Mouse (Mus musculus) limb, embryonic 11.5 days (tissue): Measurements from ENCODE around the gene Zfp825. TPM values are rescaled to one million over a fixed set of nuclear protein-coding genes. Genes with fewer than 3 reads are reported as not detected.
"Not testable (repeated sequence)": the region's sequence is repeated elsewhere in the genome, so short reads cannot be mapped to it uniquely, and the experiment has no call there.

ENCODE experiments used
- ATAC-seq: fragments of 200-750 bp; cut with Nextera tagmentation; 2 replicates; pipeline ENCODE4 v1.8.0; 2017; ENCODE audit warnings: low read depth; ENCODE audit not compliant: insufficient number of reproducible peaks, low FRiP score, low TSS enrichment
- DNase-seq: peaks from one replicate; pipeline ENCODE4 v3.0.0-alpha.2; 2015; ENCODE audit warnings: low spot score
- H3K27ac ChIP-seq: fragments of 300-500 bp; sonication (generic); replicated peaks from 2 replicates; pipeline ENCODE4 v1.5.1; 2014; ENCODE audit warnings: low read depth, mild to moderate bottlenecking, low read length
- H3K27me3 ChIP-seq: fragments of 300-500 bp; sonication (generic); 2 replicates; pipeline ENCODE4 v1.6.1; 2014; ENCODE audit warnings: mild to moderate bottlenecking, low read length, mixed read lengths; ENCODE audit not compliant: control insufficient read depth, insufficient read depth
- H3K36me3 ChIP-seq: fragments of 300-500 bp; sonication (generic); 2 replicates; pipeline ENCODE4 v1.6.1; 2014; ENCODE audit warnings: mild to moderate bottlenecking, low read length, moderate library complexity, mixed read lengths; ENCODE audit not compliant: control insufficient read depth, insufficient read depth
- H3K4me1 ChIP-seq: fragments of 300-500 bp; sonication (generic); 2 replicates; pipeline ENCODE4 v1.6.1; 2014; ENCODE audit warnings: low read length, mixed read lengths; ENCODE audit not compliant: control insufficient read depth, insufficient read depth
- H3K4me2 ChIP-seq: fragments of 300-500 bp; sonication (generic); 2 replicates; pipeline ENCODE4 v1.6.1; 2014; ENCODE audit warnings: low read depth, mild to moderate bottlenecking, moderate library complexity; ENCODE audit not compliant: severe bottlenecking
- H3K4me3 ChIP-seq: fragments of 300-500 bp; sonication (generic); 2 replicates; pipeline ENCODE4 v1.5.1; 2014; ENCODE audit warnings: low read depth, low read length
- H3K9ac ChIP-seq: fragments of 300-500 bp; sonication (generic); 2 replicates; pipeline ENCODE4 v1.6.1; 2014; ENCODE audit warnings: mild to moderate bottlenecking, low read length
- H3K9me3 ChIP-seq: fragments of 300-500 bp; sonication (generic); 2 replicates; pipeline ENCODE4 v1.6.1; 2016; ENCODE audit warnings: low read length; ENCODE audit not compliant: control insufficient read depth
- WGBS: fragments of 180-500 bp; shearing (Covaris S2); extraction: QIAGEN DNeasy Blood & Tissue Kit; methylation state at CpG from one replicate; pipeline ENCODE4 v1.1.7; 2014; 5-methylcytosine and 5-hydroxymethylcytosine counted together
- polyA plus RNA-seq: library from polyadenylated mRNA; unstranded; fragments of >200 nt; fragmentation: Nextera tagmentation; extraction: Ambion mirVana; gene quantifications from 2 replicates; pipeline ENCODE4 v1.2.1, GENCODE M21; 2014

The Zfp825 gene
- polyA plus RNA-seq: 23.4 and 28.5 TPM in 2 replicates

GRCm38 (mm10) chr13:74493911-74494679 is at the start of gene Zfp825:
Gene Zfp825 (minus strand): TSS chr13:74493992.
- DNase-seq (peak; percentile 78), ATAC-seq (peak; percentile 96)
- Histone ChIP-seq H3K9me3 (no peaks in the 10 kb centered on the region), H3K27ac (0 out of 2 replicates have a peak within 1 kb of the TSS, but pooled peaks have one; percentile 66), H3K4me2 (peak within 1 kb of the TSS; percentile 74), H3K9ac (peak within 1 kb of the TSS; percentile 83), H3K4me3 (peak within 1 kb of the TSS; percentile 56), H3K4me1 (no peaks in the 10 kb centered on the region), H3K36me3 (no peaks in the 10 kb centered on the region), H3K27me3 (no peaks in the 10 kb centered on the region)
- under 1% methylated on average over 23 of the region's 23 CpGs for WGBS

GRCm38 (mm10) chr13:74535418-74535817 is 41.6 kb upstream of the Zfp825 start:
- 91% methylated on average over 3 of the region's 3 CpGs for WGBS
- DNase-seq, H3K4me3 ChIP-seq, H3K4me1 ChIP-seq, ATAC-seq, H3K4me2 ChIP-seq, H3K36me3 ChIP-seq, H3K27ac ChIP-seq, H3K27me3 ChIP-seq, H3K9ac ChIP-seq, H3K9me3 ChIP-seq: not testable (repeated sequence)

- ATAC-seq: 0 out of 2 replicates have a peak, but pooled peaks have one; percentile 44
- not testable (repeated sequence) for H3K27ac ChIP-seq, H3K4me3 ChIP-seq, H3K36me3 ChIP-seq, H3K4me1 ChIP-seq, H3K9me3 ChIP-seq, H3K4me2 ChIP-seq, H3K27me3 ChIP-seq, H3K9ac ChIP-seq
- WGBS: 16% methylated on average over 3 of the region's 3 CpGs
- DNase-seq: peak; percentile 76
These were observed 41.1 kb upstream of the Zfp825 start for GRCm38 (mm10) chr13:74534864-74535263.

GRCm38 (mm10) chr13:74534096-74534495 is 40.3 kb upstream of the Zfp825 start:
- Histone ChIP-seq H3K9me3 (no peaks in the 10 kb centered on the region), H3K27ac (no peak overlapping the region), H3K9ac (no peak overlapping the region), H3K4me1 (no peaks in the 10 kb centered on the region), H3K4me3 (no peak overlapping the region), H3K36me3 (no peaks in the 10 kb centered on the region), H3K4me2 (no peak overlapping the region), H3K27me3 (no peaks in the 10 kb centered on the region)
- no peak for ATAC-seq
- 92% methylated on average over 15 of the region's 15 CpGs for WGBS
- DNase-seq: no peak

- not testable (repeated sequence) for H3K27me3 ChIP-seq, H3K9me3 ChIP-seq, H3K4me3 ChIP-seq, H3K36me3 ChIP-seq, ATAC-seq, H3K4me1 ChIP-seq, H3K27ac ChIP-seq, DNase-seq, H3K9ac ChIP-seq, H3K4me2 ChIP-seq
- WGBS: 39% methylated on average over 1 of the region's 1 CpGs
These were observed 37.5 kb upstream of the Zfp825 start for GRCm38 (mm10) chr13:74531251-74531650.

GRCm38 (mm10) chr13:74529372-74529715 is 35.6 kb upstream of the Zfp825 start:
- H3K4me3 ChIP-seq, ATAC-seq, H3K4me2 ChIP-seq, DNase-seq, H3K36me3 ChIP-seq, H3K9ac ChIP-seq, H3K4me1 ChIP-seq, H3K27me3 ChIP-seq, H3K9me3 ChIP-seq, H3K27ac ChIP-seq: not testable (repeated sequence)
- WGBS: 11% methylated on average over 1 of the region's 1 CpGs

- H3K36me3 ChIP-seq, H3K9me3 ChIP-seq, H3K4me1 ChIP-seq, DNase-seq, H3K4me3 ChIP-seq, ATAC-seq, H3K27me3 ChIP-seq, H3K27ac ChIP-seq, H3K4me2 ChIP-seq, H3K9ac ChIP-seq: not testable (repeated sequence)
These were observed 35.0 kb upstream of the Zfp825 start for GRCm38 (mm10) chr13:74528519-74529371.

- peak; percentile 95 for ATAC-seq
- Histone ChIP-seq H3K36me3 (no peaks in the 10 kb centered on the region), H3K4me2 (peak overlapping the region; percentile 40), H3K9ac (peak overlapping the region; percentile 31), H3K9me3 (no peaks in the 10 kb centered on the region), H3K27ac (no peak overlapping the region; the same call in 1 of the 2 replicates), H3K27me3 (no peaks in the 10 kb centered on the region), H3K4me1 (no peaks in the 10 kb centered on the region), H3K4me3 (peak overlapping the region; percentile 30)
- 3% methylated on average over 15 of the region's 15 CpGs for WGBS
- DNase-seq: peak; percentile 66
These were observed 28.9 kb upstream of the Zfp825 start for GRCm38 (mm10) chr13:74522481-74523237.
